In genomic region chr1:57890903-57891267, GRCm38 (mm10) we compare ENCODE assay signal across 13 mouse cellular contexts.
A peak's percentile ranks its signal among the peaks of the same experiment; 100 is the strongest.
DNase-seq lines count a peak whose midpoint lies in the region; ATAC-seq and TF ChIP-seq lines count a peak whose summit lies in the region.
"Had no signal": no experiment of that assay in that cellular context is flagged by ENCODE, and none has a peak within 500 bp of the region (broad histone marks: within the 10 kb centered on the region; RNA-seq: fewer than 3 reads in every experiment).

No protein-coding gene starts in this region.

- no peak overlapping the region for H3K9ac ChIP-seq in hindbrain, postnatal 0 days (replicated peaks; ENCODE audit: low read length)
- H3K9ac ChIP-seq in hindbrain, embryonic 13.5 days, result no peak overlapping the region
- H3K9ac ChIP-seq in lung, embryonic 14.5 days, result no peak overlapping the region
- no peak overlapping the region for H3K9ac ChIP-seq in heart, embryonic 16.5 days (ENCODE audit: low read length)
- H3K9ac ChIP-seq: liver, embryonic 12.5 days had no signal

- no peaks in the 10 kb centered on the region for H3K27me3 ChIP-seq in hindbrain, postnatal 0 days (ENCODE audit: insufficient read depth, low read length)
- H3K27me3 ChIP-seq in hindbrain, embryonic 13.5 days, result no peaks in the 10 kb centered on the region
- no peaks in the 10 kb centered on the region for H3K27me3 ChIP-seq in lung, embryonic 14.5 days (ENCODE audit: insufficient read depth, low read length)
- H3K27me3 ChIP-seq in heart, embryonic 16.5 days (ENCODE audit: control insufficient read depth, insufficient read depth, low read length), result no peaks in the 10 kb centered on the region
- H3K27me3 ChIP-seq: liver, embryonic 12.5 days had no signal

- peak overlapping the region; percentile 45; the same call in 1 of the 2 replicates for H3K27ac ChIP-seq in hindbrain, postnatal 0 days
- no peak overlapping the region for H3K27ac ChIP-seq in hindbrain, embryonic 13.5 days
- H3K27ac ChIP-seq in lung, embryonic 14.5 days (ENCODE audit: low read depth), result peak overlapping the region; percentile 90
- peak overlapping the region; percentile 74 for H3K27ac ChIP-seq in heart, embryonic 16.5 days (ENCODE audit: low read length)
- H3K27ac ChIP-seq: liver, embryonic 12.5 days had no signal

- no peak overlapping the region for H3K4me2 ChIP-seq in hindbrain, postnatal 0 days (ENCODE audit: low read depth, low read length)
- no peak overlapping the region for H3K4me2 ChIP-seq in hindbrain, embryonic 13.5 days
- no peak overlapping the region for H3K4me2 ChIP-seq in lung, embryonic 14.5 days
- H3K4me2 ChIP-seq in heart, embryonic 16.5 days (ENCODE audit: low read depth, low read length), result no peak overlapping the region
- H3K4me2 ChIP-seq: liver, embryonic 12.5 days had no signal

- H3K4me1 ChIP-seq in hindbrain, postnatal 0 days (ENCODE audit: insufficient read depth, low read length), result 0 out of 2 replicates have a peak, but pooled peaks cover 3% of the 10 kb centered on the region
- peaks cover 6% of the 10 kb centered on the region; the same call in 1 of the 2 replicates for H3K4me1 ChIP-seq in hindbrain, embryonic 13.5 days (replicated peaks)
- H3K4me1 ChIP-seq in lung, embryonic 14.5 days (ENCODE audit: insufficient read depth), result peaks cover 10% of the 10 kb centered on the region; the same call in 1 of the 2 replicates
- peaks cover 21% of the 10 kb centered on the region for H3K4me1 ChIP-seq in heart, embryonic 16.5 days (ENCODE audit: control insufficient read depth, insufficient read depth, low read length)
- H3K4me1 ChIP-seq: liver, embryonic 12.5 days had no signal

- 42% methylated on average over 8 of the region's 8 CpGs for WGBS in hindbrain, postnatal 0 days
- WGBS in hindbrain, embryonic 13.5 days, result 69% methylated on average over 8 of the region's 8 CpGs
- WGBS in lung, embryonic 14.5 days, result 66% methylated on average over 8 of the region's 8 CpGs
- 67% methylated on average over 8 of the region's 8 CpGs for whole genome bisulfite sequencing in heart, embryonic 16.5 days

- H3K9me3 ChIP-seq in hindbrain, postnatal 0 days (ENCODE audit: low read length), result no peaks in the 10 kb centered on the region
- no peaks in the 10 kb centered on the region for H3K9me3 ChIP-seq in hindbrain, embryonic 13.5 days
- H3K9me3 ChIP-seq in lung, embryonic 14.5 days (ENCODE audit: low read depth, low read length), result no peaks in the 10 kb centered on the region
- no peaks in the 10 kb centered on the region for H3K9me3 ChIP-seq in heart, embryonic 16.5 days (replicated peaks; ENCODE audit: control insufficient read depth, low read length)
- H3K9me3 ChIP-seq: liver, embryonic 12.5 days had no signal

- DNase-seq in heart, adult 11 months, result peak; percentile 70
- no peak for DNase-seq in heart, postnatal 25 days (ENCODE audit: low spot score)
- DNase-seq in hindbrain, postnatal 0 days (ENCODE audit: low spot score), result no peak
- DNase-seq in lung, embryonic 14.5 days, result no peak
- DNase-seq in lung, postnatal 10 days, result no peak
- no peak for DNase-seq in adrenal gland, postnatal 36 days
- DNase-seq: B cell, adult 2 months; cerebellum, adult 2 months; right cerebral cortex, postnatal 14 days had no signal

- no peak overlapping the region for H3K4me3 ChIP-seq in hindbrain, postnatal 0 days (ENCODE audit: low read length)
- H3K4me3 ChIP-seq in hindbrain, embryonic 13.5 days, result no peak overlapping the region
- H3K4me3 ChIP-seq in lung, embryonic 14.5 days (ENCODE audit: low read depth, low read length), result no peak overlapping the region
- no peak overlapping the region for H3K4me3 ChIP-seq in heart, embryonic 16.5 days (ENCODE audit: low read length)
- H3K4me3 ChIP-seq: erythroblast, embryonic 14.5 days; liver, embryonic 12.5 days had no signal

- intact Hi-C loops in heart, postnatal 25 days (cut with DNase I), result loop anchor here (5.0 kb wide), 1 partner anchor 39 kb away; no protein-coding TSS in a partner anchor

- H3K36me3 ChIP-seq in hindbrain, postnatal 0 days (ENCODE audit: insufficient read depth, low read length), result no peaks in the 10 kb centered on the region
- H3K36me3 ChIP-seq in hindbrain, embryonic 13.5 days, result peaks cover 10% of the 10 kb centered on the region
- peaks cover 21% of the 10 kb centered on the region; the same call in 1 of the 2 replicates for H3K36me3 ChIP-seq in lung, embryonic 14.5 days (ENCODE audit: insufficient read depth)
- H3K36me3 ChIP-seq in heart, embryonic 16.5 days (ENCODE audit: control insufficient read depth, insufficient read depth), result peaks cover 6% of the 10 kb centered on the region
- H3K36me3 ChIP-seq: liver, embryonic 12.5 days had no signal

- TF ChIP-seq CTCF in hindbrain, postnatal 0 days (IDR thresholded peaks at IDR 0.05; ENCODE audit: low read depth), result no peak
- TF ChIP-seq CTCF in lung, embryonic 14.5 days (IDR thresholded peaks at IDR 0.05; ENCODE audit: low read depth), result no peak

- 0 out of 2 replicates have a peak, but pooled peaks have one; percentile 2 for ATAC-seq in hindbrain, postnatal 0 days
- no peak for ATAC-seq in hindbrain, embryonic 13.5 days (ENCODE audit: low FRiP score)
- ATAC-seq in lung, embryonic 14.5 days (ENCODE audit: insufficient read depth), result no peak
- 0 out of 2 replicates have a peak, but pooled peaks have one; percentile 23 for ATAC-seq in heart, embryonic 16.5 days (replicated peaks; ENCODE audit: extremely low read depth, insufficient read depth, low FRiP score)
- ATAC-seq: liver, embryonic 12.5 days had no signal

Comparison
In these comparisons a context has a peak if more than half of its experiments do, and no peak if none do; other contexts are left out.
1. ATAC-seq: peak in hindbrain, postnatal 0 days (single experiment) and heart, embryonic 16.5 days (single experiment); none in hindbrain, embryonic 13.5 days (single experiment) and lung, embryonic 14.5 days (single experiment).